Mouse (Mus musculus) spleen, postnatal 10 days (tissue): ENCODE data around the gene Dnajc4.
"Not testable (repeated sequence)": the region's sequence is repeated elsewhere in the genome, so short reads cannot be mapped to it uniquely, and the experiment has no call there.

Source experiments
- DNase-seq, 2 experiments: peaks; one replicate each; pipeline ENCODE4 v3.0.0; 2021 to 2022; ENCODE audit warnings: low spot score in 2 of 2

Gene Dnajc4

DNA sequence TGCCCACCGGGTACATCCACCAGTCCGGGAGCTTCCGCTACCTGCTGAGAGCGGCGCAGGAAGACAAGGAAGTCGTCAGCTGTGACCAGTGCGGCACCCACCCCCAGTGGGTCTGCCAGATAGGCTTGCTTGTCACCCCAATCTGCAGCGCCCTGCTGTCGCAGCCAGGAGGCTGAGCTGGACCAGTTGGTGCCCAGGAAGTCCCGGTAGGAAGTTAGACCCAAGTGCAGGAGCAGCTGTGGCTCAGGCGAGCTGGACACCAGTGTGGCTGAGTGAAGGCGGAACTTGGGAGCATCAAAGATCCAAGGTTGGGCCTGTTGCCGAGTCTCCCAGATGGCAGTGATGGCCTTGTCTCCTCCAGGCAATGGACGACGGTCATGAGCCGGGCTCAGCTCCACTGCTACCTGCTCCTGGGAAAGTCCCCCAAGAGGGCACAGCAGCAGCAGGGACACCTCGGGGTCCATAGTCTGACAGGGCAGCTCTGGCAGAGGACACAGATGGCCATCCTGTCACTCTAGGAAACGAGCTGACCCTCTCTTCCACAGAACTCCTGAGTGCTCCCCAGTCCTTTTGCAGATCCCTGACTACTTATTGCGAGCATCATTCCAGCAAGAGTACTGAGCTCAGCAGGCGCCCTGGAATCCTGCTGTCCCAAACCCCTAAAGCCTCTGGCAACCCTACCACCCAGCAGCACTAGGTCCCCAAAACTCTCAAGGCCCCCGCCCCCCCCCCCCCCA, 3.1 kb upstream of the Dnajc4 start:
- DNase-seq: peak in 1 of 2 experiments; percentile 35

DNA sequence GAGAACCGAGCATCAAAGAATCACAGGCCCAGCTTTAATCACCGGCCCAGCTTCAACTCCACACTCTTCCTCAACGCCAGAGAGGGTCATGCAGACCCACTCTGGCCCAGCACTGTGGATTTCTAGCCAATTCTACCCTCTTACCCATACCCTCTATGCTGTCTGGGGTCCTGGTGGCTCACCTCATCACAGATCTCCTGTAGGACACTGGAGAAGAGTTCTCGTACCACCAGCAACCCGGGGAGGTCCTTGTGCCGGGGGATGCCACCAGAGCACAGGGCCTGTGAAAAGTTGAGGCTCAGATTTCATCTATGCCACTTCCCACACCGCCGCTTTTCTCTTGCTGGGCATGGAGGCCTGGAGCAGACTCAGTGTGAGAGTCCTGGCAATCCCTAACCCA, 2.1 kb upstream of the Dnajc4 start:
- DNase-seq: no peak

DNA sequence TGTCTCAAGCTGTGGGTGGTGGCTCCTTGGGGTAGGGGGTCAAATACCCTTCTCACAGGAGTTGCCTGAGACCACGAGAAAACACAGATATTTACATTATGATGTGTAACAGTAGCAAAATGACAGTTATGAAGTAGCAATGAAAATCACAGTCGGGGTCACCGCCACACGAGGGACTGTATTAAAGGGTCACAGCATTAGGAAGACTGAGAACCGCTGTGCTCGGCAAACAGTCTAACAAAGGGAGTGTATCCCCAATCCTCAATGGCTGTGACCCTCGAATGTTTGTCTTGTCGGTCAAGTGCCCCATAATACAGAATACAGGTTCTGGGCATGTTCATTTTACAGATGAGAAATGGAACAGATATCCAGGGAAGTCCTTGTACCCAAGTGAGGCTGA, 1.6 kb upstream of the Dnajc4 start:
- DNase-seq: no peak

DNA sequence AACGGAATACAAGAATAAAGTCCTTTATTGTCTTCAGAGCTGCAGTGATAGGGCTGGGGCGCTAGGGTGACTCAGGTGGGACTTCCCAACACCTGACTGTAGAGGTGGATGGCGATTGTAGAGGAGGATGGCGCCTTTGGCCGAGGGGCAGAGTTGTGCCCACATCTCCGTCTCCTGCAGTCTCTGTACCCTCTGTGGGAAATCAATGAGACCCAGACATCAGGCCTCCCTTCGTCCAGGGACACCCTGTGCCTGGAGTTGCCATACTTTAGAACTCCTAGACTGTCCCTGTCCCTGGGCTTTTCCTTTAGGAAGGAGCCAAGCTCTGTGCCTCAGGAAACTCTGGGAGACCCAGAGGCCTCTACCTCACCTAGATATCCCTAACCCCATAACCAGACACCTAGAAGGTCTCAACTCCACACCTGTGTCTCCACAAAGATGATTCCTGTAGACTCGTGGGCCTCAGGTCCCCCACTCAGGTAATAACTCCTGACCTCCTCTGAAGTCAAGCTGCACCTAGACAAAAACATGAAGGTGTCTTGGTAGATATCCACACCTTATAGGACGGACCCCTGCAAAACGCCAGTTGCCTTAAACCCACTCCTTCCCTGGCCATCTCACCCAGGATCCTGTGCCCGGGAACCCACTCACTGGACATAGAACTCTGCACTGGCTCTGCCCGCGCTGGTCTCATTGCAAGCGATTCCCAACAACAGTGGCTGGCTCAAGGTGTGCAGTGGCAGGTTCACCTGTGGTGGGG, 819 bp upstream of the Dnajc4 start:
- DNase-seq: no peak

DNA sequence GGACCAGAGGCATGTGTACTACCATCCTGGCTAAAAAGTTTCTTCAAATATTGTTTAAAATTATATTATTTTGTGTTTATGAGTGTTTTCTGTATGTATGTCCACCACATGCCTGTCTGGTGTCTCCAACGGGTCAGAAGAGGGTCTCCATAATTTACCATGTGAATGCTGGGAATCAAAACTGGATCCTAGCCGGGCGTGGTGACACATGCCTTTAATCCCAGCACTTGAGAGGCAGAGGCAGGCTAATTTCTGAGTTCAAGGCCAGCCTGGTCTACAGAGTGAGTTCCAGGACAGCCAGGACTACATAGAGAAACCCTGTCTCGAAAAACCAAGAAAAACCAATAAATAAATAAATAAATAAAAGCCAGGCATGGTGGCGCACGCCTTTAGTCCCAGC, 1.2 kb downstream of the Dnajc4 start:
- DNase-seq: not testable (repeated sequence)

DNA sequence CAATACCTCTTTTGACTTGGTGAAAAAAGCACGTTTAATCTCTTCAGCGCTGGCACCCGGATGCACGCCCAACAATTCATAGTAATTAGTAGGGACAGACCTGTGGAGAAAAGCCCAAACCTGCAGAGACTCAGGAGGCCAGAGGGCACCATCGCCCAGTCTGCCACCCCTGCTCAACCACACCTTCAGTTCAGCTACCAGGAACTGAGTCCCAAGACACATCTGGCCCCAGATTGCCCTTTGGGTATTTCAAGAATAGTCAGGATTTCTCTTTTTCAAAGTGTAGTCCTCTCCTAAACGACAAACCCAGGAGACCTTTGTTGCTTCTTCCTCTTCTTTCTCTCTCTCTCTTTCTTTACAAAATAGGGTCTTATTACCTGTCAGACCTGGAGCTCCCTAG, 1.7 kb downstream of the Dnajc4 start:
- no peak for DNase-seq

DNA sequence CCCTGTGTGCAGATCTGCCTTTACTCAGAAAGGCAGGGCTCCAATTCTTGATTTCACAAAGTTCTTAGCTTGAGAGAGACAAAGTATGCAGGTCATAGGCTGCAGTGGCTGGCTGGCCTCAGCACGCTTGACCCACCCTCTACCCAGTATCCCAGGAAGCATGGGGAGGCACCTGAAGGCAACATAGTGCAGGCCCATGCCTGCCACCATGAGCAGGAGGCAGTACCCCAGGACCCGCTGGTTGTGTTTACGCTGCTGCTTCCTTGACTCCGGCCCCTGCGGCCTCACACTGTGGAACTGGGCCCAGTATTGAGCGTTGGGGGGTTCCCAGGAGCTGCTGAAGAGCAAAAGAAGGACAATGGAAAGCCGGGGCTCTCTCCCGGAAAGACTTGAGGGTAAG, 3.1 kb downstream of the Dnajc4 start:
- DNase-seq: peak in 1 of 2 experiments; percentile 18

DNA sequence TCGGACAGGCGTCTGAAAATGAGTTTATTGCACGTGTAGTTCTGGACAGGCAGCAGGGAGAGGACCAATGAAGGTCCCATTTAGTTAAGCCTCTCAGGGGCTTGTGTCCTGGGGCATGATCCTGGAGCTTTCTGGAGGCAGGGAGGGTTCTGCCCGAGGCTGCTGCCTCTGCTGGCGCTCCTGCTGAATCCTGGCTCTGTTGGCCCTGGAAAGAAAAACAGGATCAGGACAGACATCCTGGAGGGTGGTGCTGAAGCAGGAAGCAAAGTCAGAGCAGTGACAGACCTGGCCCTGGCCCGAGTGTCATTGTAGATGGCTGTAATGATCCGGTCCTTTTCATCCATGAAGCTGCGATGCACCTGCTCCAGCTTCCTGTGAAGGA, 4.5 kb downstream of the Dnajc4 start:
- DNase-seq: no peak

DNA sequence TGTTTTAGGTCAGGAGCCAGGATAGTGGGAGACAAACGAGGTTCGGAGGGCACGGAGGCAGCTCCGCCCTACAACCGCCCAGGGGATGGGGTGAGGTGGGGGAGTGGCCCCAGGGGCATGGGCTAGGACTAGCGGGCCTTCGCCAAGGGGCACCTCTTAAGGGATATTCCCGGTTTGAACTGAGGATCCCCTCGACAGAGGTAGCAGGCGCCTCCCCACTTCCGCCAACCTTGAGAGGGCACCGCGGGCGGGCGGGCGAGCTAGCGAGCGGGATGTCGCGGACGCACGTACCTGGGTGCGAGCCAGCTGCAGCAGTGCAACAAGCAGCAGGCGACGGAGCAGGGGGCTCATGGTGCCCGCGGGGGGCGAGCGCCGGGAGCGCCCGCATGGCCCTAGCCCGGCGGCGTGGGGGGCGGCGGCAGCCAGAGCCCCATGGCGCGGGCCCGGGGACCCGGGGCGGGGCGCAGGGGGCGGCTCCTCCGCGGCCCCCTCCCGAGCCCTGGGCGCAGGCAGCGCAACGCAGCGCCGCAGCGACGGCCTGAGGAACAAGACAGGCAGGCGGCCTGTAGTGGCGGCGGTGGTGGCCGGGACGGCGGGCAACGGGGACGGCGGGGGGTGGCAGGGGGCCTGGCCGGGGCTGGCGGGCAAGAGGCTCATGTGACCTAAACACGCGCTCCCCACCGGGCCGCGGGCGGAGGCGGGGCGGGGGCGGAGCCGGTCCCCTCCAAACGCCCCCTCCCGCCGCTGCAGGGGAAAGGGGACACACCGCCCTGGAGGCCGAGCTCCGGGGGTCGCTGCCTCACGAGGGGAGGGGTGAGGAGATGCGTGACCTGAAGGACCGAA, 5.1 kb downstream of the Dnajc4 start, which contains the start of gene Vegfb:
TSS of gene Vegfb (minus strand) at position 591 of the 843 bp plus-strand sequence.
- DNase-seq: peak; percentile 66 to 70

DNA sequence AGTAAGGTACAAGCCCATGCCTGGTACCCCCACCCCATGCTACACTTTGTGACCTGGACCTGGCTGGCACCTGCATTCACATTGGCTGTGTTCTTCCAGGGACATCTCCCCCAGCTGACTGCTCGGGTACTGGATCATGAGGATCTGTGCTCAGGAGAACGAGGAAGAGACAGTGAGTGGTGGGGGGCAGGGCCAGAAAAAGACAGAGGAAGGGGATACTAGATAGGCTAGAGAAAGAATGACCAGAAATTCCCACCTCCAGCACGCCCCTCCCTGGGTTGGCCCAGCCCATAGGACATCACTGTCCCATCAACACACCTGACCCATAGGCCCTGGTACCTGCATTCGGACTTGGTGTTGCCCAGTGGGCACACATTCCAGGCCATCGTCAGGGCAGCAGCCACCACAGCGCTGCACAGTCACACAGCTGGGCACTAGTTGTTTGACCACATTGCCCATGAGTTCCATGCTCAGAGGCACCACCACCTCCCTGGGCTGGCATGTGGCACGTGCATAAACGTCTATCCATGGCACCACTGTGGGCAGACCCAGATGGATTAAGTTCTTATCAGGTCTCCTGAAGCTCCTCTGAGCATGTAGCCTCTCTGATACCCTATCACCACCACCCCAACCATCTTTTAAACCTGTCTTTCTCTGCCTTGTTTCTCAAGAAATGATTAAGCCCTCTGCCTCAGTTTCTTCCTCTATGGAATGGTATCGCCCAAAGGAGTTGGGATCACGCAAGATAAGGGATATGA, 6.2 kb downstream of the Dnajc4 start:
- DNase-seq: peak in 1 of 2 experiments; percentile 14

DNA sequence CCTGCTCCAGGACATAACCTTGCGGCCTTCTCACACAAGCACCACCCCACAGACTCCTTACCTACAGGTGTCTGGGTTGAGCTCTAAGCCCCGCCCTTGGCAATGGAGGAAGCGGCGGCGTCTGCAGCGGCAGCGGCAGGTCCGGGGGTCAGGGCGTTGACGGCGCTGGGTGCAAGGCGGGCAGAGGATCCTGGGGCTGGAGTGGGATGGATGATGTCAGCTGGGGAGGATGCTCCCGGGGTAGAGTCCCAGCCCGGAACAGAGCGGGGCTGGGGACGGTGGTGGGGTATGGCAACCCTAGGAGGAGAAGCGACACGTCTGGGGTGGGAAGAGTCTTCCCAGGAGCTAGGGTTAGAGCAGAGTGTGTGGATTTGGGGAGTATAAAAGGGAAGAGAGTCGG, 7.1 kb downstream of the Dnajc4 start:
- DNase-seq: no peak

DNA sequence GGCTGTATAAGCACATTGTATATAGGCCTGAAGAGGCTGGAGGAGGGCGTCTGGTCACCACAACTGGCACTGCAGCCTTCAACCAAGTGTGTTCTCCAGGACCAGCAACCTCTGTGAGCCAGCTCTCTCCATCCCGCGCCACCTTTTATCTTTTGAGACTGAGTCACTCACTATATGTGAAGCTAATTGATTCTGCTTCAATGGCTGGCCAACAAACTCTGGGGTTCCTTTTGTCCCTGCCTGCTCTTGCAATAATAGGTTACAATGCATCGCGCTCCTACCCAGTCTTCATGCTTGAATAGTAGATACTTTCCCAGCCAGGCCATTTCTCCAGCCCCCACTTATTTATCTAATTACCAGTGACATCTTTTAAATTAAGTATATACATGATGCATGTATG, 8.8 kb downstream of the Dnajc4 start:
- no peak for DNase-seq

DNA sequence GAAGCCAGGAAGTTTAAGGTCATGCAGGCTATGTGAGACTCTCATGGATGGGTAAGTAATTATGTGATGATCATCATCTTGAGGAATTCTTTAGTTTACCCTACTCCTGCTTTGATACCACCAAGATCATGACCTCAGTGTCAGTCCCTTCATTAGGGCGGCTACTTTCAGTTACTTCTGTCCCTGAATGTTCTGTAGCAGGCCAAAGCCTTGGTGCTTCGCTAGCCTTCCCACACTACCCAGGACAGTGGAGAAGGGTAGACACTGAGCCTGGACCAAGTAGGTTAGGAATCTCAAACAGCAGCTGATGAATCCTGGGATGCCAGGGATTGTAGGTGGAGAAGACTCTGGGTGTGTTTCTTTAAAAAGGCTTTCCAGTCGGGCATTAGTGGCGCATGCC, 10.9 kb downstream of the Dnajc4 start:
- no peak for DNase-seq

DNA sequence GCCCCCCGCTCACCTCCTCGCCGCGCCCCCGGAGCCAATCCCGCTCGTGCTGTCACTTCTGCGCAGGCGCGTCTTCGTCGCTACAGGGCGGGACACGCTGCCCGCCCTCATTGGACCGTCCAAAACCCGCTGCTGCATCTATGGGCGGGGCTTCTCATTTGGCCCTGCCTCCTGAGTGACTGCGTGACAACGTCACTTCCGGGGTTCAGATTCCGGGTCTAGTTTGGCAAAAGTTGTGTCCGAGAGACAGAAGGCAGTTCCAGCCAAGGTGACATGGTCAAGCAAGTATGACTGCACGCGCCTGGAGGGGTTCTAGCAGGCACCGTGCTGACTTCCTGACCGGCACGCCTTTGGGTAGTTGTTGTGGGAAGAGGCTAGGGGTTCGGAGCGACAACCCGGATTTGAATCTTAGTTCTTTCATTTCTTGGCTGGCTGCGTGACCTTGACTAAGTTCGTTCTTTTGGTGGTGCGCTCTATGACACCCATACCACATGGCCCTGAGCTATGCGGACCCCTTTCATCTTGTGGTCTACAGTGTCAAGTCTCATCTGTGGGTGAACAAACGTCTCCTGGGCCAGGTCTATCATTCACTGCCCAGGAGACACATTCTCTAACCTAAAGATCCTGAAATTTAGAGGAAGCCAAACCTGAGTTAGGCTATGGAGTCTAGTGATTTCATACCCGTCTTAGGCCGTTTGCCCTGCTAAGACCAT, 11.8 kb downstream of the Dnajc4 start, which contains the start of gene Fkbp2:
TSS of gene Fkbp2 (minus strand) at position 121 of the 713 bp plus-strand sequence.
- DNase-seq: peak in 1 of 2 experiments; percentile 99

DNA sequence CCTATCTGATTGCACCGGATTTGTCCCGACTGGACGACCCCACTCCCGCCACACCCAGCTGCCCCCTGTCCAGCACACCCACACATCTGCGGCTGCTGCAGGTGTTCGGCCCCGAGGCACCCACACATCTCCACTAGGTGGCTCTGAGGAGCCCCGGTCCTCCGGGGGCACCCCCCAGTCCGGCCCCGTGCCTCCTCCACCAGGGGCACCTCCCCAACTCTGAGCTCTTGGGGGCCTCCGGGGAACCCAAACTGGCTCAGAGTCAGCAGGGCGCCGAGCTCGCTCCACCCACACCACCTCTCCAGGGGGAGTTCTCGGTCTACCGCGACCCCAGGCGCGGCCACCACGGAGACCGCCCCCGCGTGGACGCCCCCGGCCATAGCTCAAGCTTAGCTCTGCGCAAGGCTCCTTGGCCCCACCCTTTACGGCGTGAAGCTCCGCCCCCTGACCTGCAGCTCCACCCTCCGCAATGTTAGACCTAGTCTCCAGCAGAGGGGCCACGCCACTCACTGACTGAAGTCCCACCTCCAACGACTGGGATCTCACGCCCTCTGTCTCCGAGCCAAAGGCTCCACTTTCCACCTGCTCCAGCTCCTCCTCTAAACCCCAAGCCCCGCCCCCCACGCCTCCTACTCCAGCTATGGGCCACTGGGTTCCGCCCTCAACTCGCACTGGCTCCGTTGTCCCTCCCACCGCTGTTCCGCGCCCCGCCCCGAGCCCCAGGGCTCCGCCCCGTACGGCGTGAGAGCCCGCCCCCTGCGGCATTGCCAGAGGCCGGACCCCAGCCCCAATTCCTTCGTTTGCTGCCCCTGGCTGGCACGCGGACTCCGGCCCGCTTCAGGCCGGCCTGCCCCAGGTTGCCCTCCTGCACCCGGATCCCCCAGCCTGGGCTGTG, 12.6 kb downstream of the Dnajc4 start:
- DNase-seq: peak; percentile 99 to 100

DNA sequence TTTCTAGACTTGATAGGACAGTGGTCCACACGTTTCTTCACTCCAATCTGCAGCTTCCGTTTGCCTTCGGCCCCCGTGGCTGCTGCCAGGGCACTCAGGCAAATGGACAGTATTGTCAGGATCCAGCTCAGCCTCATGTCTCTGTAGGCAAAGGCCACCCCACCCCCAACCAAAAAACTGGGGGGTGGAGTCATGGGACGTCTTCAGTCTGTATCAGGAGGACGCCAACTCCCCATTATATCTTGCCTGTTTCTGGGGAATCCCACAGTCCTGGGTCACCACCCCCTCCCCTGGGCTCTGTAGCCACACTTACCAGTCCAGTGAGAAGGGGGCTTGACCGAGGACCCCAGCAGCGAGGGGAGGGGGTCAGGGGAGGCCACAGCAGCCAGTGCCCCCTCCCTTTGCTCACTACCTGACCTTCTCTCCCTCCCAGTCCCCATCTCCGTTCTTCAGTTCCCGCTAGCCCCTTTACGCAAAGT, 13.3 kb downstream of the Dnajc4 start:
- no peak for DNase-seq

DNA sequence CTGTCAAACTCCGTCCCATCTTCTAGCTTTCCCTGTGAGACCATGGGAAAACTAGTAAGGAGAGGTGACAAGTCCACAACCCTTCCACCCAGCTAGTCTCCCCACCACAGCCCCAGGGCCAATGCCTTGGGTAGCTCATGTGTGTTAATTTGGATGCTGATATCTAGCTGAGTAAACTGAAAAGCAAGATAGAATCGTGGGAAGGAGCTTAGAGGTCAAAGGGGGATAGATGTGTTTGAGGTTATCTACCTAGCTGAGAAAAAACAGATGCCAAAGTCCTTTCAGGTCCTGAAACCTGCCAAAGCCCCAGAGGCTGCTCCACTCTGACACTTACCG, 13.8 kb downstream of the Dnajc4 start:
- no peak for DNase-seq

DNA sequence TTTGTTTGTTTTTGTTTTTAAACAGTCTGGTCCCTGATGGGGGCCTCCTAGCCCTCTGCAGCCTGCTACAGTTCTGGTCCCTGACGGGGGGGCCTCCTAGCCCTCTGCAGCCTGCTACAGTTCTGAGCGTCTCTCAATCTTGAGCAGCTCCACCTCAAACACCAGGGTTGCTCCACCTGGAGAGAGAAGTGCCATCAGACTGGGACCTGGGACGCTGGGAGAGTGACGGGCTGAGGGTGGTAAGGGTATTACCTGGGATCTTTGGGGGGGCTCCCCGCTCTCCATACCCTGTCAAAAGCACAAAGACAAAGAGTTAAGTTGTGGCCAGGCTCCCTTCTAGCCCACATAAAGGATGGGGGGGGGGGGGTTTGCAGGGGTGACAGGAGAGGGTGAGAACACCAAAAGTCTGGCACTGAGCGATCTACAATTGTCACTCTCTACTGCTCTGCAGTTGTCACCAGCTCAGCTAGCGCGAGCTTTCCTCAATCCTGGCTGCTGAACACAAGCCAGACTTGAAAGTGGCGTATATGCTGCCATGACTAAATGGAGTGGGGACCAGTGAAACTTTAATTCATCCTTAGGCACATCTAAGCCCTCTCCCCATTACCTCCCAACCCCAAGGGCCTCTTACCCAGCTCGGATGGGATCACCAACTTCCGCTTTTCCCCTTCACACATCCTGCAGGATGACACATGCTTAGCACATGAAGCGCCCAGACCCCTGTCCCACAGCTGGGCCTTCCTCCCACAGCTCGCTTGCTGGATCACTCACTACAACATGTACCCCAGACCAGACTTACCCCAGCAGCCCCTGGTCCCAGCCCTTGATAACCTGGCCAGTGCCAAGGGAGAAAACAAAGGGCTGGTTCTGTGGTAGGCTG, 14.4 kb downstream of the Dnajc4 start:
- DNase-seq: no peak
